Mouse (Mus musculus) heart, adult 10 weeks (tissue): ENCODE results near the gene Chl1. TPM values are rescaled to one million over a fixed set of nuclear protein-coding genes. Genes with fewer than 3 reads are reported as not detected.

Experiments
- polyA plus RNA-seq: library from polyadenylated mRNA; stranded (reverse); fragments of 350-450 nt; fragmentation: Illumina TruSeq; extraction: RNeasy Lipid Tissue Mini Kit (QIAGEN cat#74804); gene quantifications from one replicate; pipeline ENCODE4 v1.2.3, GENCODE M21; 2014; ENCODE audit warnings: low read depth, low replicate concordance

Chl1 gene
- 0.99 TPM for polyA plus RNA-seq

DNA sequence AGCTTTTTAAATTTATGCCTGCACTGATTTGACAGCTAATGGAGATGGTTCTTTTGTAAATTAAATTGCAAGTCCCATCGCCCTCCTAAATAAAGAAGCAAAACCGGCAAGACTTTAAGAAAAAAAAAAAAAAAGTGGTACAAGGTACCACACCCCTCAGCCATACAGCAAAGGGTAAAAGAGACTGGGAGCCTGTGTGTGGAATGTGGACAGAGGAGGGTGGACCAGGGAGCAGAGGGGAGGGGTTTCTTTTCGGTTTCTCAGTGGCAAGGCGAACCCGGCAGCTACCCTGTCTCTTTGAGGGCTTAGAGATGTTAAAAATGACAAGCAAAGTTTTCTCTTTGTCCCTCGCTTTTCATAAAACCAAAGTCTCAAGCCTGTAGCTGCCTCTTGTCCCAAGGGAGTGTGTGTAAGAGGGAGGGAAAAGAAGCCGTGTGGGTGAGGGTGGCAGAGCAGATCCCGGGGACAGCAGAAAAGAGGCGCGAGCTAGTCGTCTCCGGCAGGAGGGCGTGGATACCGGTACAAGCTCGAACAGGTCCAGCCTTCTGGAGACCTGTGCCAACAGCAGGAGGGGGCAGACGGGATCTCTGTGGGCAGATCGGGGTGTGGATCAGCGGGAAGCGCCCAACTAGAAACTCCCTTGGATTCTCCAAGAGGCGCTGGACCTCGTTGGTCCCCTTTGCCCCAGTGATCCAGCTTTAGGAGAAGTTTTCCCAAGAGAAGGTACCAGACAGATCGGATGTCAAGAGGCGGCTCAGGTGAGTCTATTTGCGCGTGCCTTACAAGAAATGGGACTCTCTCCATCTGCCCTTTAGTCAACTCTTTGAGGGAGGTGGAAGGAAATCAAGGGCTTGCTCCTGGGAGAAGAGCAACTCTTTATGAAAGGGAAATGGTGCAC, at the start of gene Chl1:
Gene Chl1 (plus strand): TSS at position 195 of the 898 bp plus-strand sequence.

